Mouse (Mus musculus): Measurements from ENCODE around the gene Mfn1.

GRCm38 (mm10) chr3:32513528-32513927 lies 15.7 kb upstream of the Mfn1 start:
- no peak for TF ChIP-seq GATA1 (IDR thresholded peaks at IDR 0.05; ENCODE audit: low read length)
- no peak for TF ChIP-seq TAL1 (IDR thresholded peaks at IDR 0.05; ENCODE audit: low read length)
